Mouse (Mus musculus): Measurements from ENCODE around the gene Serpina3g.

Serpina3g gene

GRCm38 (mm10) chr12:104279056-104279435 lies 43.0 kb downstream of the Serpina3g start:
- no peak for DNase-seq (ENCODE audit: extremely low spot score, low spot score)

DNA sequence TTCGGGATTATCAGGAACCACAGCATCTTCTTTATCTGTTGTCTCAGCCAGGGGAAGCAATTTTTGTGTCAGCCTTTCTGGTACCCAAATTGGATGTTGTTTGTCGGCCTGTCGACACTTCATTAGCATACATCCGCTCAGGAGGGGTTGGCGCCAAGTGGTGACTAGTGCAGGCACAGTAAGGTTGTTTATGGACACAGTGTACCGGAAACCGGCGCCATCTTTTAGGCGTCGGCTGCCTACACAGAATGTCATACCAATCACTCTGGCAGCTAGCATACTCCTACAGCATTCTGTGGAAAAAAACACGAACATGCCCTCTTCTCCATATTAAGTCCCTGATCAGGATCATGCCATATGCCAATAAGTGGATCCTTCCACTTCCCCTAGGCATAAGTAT lies 47.3 kb downstream of the Serpina3g start:
- DNase-seq (ENCODE audit: extremely low spot score, low spot score), result no peak

DNA sequence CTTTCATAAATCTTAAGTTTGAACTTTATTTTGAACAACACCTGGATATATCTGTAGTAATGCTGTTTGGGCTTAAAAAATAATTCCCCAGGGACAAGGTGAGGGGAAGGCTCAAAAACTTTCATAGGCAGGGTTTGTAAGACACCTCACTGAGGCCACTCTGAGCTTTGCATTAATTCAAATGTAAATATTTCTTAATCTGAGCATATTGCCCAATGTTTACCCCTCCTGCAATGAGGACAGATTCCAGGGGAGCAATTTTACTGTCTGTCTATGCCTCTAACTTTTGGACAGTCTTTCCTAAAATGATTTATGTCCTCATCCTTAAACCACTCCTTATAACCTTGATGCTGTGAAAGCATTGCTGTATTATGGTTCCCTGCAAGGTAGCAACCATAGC lies 52.3 kb downstream of the Serpina3g start:
- no peak for DNase-seq (ENCODE audit: extremely low spot score, low spot score)

GRCm38 (mm10) chr12:104289872-104290271 lies 53.8 kb downstream of the Serpina3g start:
- no peak for DNase-seq (ENCODE audit: extremely low spot score, low spot score)
